In genomic region chr9:114758801-114759200, GRCm38 (mm10) we compare ENCODE assay signal across 2 mouse cellular contexts.
TF ChIP-seq lines count a peak whose summit lies in the region.

No protein-coding gene starts in this region.

TF ChIP-seq in CH12.LX, 34 proteins besides CTCF, POLR2A, EP300 and RAD21:
- TF ChIP-seq HCFC1 (IDR thresholded peaks at IDR 0.05; ENCODE audit: low read depth, low read length): no peak
- 0 out of 2 replicates have a peak, but pooled peaks have one; percentile 23 for TF ChIP-seq ELF1 (IDR thresholded peaks at IDR 0.05; ENCODE audit: low read depth, low read length)
- peak; percentile 22; the same call in 1 of the 2 replicates for TF ChIP-seq USF1 (IDR thresholded peaks at IDR 0.05; ENCODE audit: low read depth, low read length)
- no peak for TF ChIP-seq ZMIZ1 (IDR thresholded peaks at IDR 0.05; ENCODE audit: low read depth, low read length)
- TF ChIP-seq KAT2A (IDR thresholded peaks at IDR 0.05; ENCODE audit: insufficient replicate concordance, low read length): no peak

TF ChIP-seq in MEL, 35 proteins besides CTCF, POLR2A, EP300 and RAD21:
- no peak for TF ChIP-seq MYB (IDR thresholded peaks at IDR 0.05; ENCODE audit: low read depth, low read length)
- peak; percentile 41; the same call in 1 of the 2 replicates for TF ChIP-seq USF1 (IDR thresholded peaks at IDR 0.05; ENCODE audit: low read depth, low read length)
- no peak for TF ChIP-seq POLR2AphosphoS2 (IDR thresholded peaks at IDR 0.05; ENCODE audit: low read length)
